Mouse (Mus musculus) embryonic facial prominence, embryonic 15.5 days (tissue): ENCODE results near the gene Triobp. TPM values are rescaled to one million over a fixed set of nuclear protein-coding genes. Genes with fewer than 3 reads are reported as not detected.
"Not testable (repeated sequence)": the region's sequence is repeated elsewhere in the genome, so short reads cannot be mapped to it uniquely, and the experiment has no call there.

Experiments
- ATAC-seq: fragments of 200-750 bp; cut with Nextera tagmentation; 2 replicates; pipeline ENCODE4 v1.8.0; 2017; ENCODE audit warnings: low read depth, moderate TSS enrichment; ENCODE audit not compliant: insufficient number of reproducible peaks, low FRiP score, low TSS enrichment
- H3K27ac ChIP-seq: fragments of 300-500 bp; sonication (generic); replicated peaks from 2 replicates; pipeline ENCODE4 v1.5.1; 2015; ENCODE audit warnings: mild to moderate bottlenecking, inconsistent platforms
- H3K27me3 ChIP-seq: fragments of 300-500 bp; sonication (generic); 2 replicates; pipeline ENCODE4 v1.6.1; 2015; ENCODE audit warnings: inconsistent platforms
- H3K36me3 ChIP-seq: fragments of 300-500 bp; sonication (generic); 2 replicates; pipeline ENCODE4 v1.6.1; 2015; ENCODE audit warnings: mild to moderate bottlenecking, inconsistent platforms
- H3K4me1 ChIP-seq: fragments of 300-500 bp; sonication (generic); 2 replicates; pipeline ENCODE4 v1.6.1; 2015; ENCODE audit warnings: inconsistent platforms
- H3K4me2 ChIP-seq: fragments of 300-500 bp; sonication (generic); replicated peaks from 2 replicates; pipeline ENCODE4 v1.6.1; 2015; ENCODE audit warnings: mild to moderate bottlenecking, inconsistent platforms
- H3K4me3 ChIP-seq: fragments of 300-500 bp; sonication (generic); replicated peaks from 2 replicates; pipeline ENCODE4 v1.5.1; 2015; ENCODE audit warnings: mild to moderate bottlenecking, inconsistent platforms
- H3K9ac ChIP-seq: fragments of 300-500 bp; sonication (generic); 2 replicates; pipeline ENCODE4 v1.6.1; 2015; ENCODE audit warnings: inconsistent platforms
- H3K9me3 ChIP-seq: fragments of 300-500 bp; sonication (generic); replicated peaks from 2 replicates; pipeline ENCODE4 v1.6.1; 2016; ENCODE audit warnings: inconsistent platforms
- WGBS: fragments of 180-500 bp; shearing (Covaris S2); methylation state at CpG from one replicate; pipeline ENCODE4 v1.1.7; 2015; 5-methylcytosine and 5-hydroxymethylcytosine counted together
- polyA plus RNA-seq: library from polyadenylated mRNA; unstranded; fragments of >200 nt; fragmentation: Nextera tagmentation; extraction: Ambion mirVana; gene quantifications from 2 replicates; pipeline ENCODE4 v1.2.1, GENCODE M21; 2015

Gene Triobp
- polyA plus RNA-seq, 1 experiment from 2014 or later = 61.4 TPM

- Histone ChIP-seq H3K27ac (peak overlapping the region; percentile 97), H3K9me3 (no peaks in the 10 kb centered on the region), H3K36me3 (no peaks in the 10 kb centered on the region), H3K4me2 (peak overlapping the region; percentile 97), H3K4me1 (peaks cover 32% of the 10 kb centered on the region), H3K27me3 (no peaks in the 10 kb centered on the region), H3K4me3 (peak overlapping the region; percentile 81), H3K9ac (peak overlapping the region; percentile 91; the same call in 1 of the 2 replicates)
- 45% methylated on average over 14 of the region's 14 CpGs for WGBS
- ATAC-seq = no peak
Measured at GRCm38 (mm10) chr15:79026511-79027290, 79.2 kb downstream of the Triobp start.

- Histone ChIP-seq H3K9me3 (no peaks in the 10 kb centered on the region), H3K27ac (peak overlapping the region; percentile 97), H3K4me2 (peak overlapping the region; percentile 97), H3K36me3 (no peaks in the 10 kb centered on the region), H3K4me1 (peaks cover 32% of the 10 kb centered on the region), H3K9ac (peak overlapping the region; percentile 91), H3K27me3 (no peaks in the 10 kb centered on the region), H3K4me3 (peak overlapping the region; percentile 81)
- WGBS = 4% methylated on average over 45 of the region's 46 CpGs
- ATAC-seq = no peak
Measured at GRCm38 (mm10) chr15:79027291-79028205, 80.0 kb downstream of the Triobp start.

- under 1% methylated on average over 56 of the region's 58 CpGs for WGBS
- Histone ChIP-seq H3K4me3 (peak within 1 kb of the TSS; percentile 81), H3K9me3 (no peaks in the 10 kb centered on the region), H3K27me3 (no peaks in the 10 kb centered on the region), H3K27ac (peak within 1 kb of the TSS; percentile 97), H3K4me2 (peak within 1 kb of the TSS; percentile 97), H3K9ac (peak within 1 kb of the TSS; percentile 91), H3K36me3 (no peaks in the 10 kb centered on the region), H3K4me1 (peaks cover 32% of the 10 kb centered on the region)
- peak; percentile 82 for ATAC-seq
Measured at GRCm38 (mm10) chr15:79028237-79028738, 80.8 kb downstream of the Triobp start, which contains the start of gene H1f0. H1f0 (plus strand) TSS chr15:79028450.

- 23% methylated on average over 16 of the region's 16 CpGs for WGBS
- Histone ChIP-seq H3K4me2 (peak overlapping the region; percentile 97), H3K9ac (peak overlapping the region; percentile 91), H3K27me3 (no peaks in the 10 kb centered on the region), H3K4me3 (peak overlapping the region; percentile 81), H3K27ac (peak overlapping the region; percentile 97), H3K9me3 (no peaks in the 10 kb centered on the region), H3K4me1 (peaks cover 32% of the 10 kb centered on the region), H3K36me3 (no peaks in the 10 kb centered on the region)
- ATAC-seq = no peak
Measured at GRCm38 (mm10) chr15:79028823-79029484, 81.4 kb downstream of the Triobp start.

GRCm38 (mm10) chr15:79029519-79030241, 82.2 kb downstream of the Triobp start:
- ATAC-seq = no peak
- H3K27me3 ChIP-seq = no peaks in the 10 kb centered on the region
- H3K9ac ChIP-seq = peak overlapping the region; percentile 91
- 6% methylated on average over 11 of the region's 11 CpGs for WGBS
- H3K4me3 ChIP-seq = peak overlapping the region; percentile 81
- no peaks in the 10 kb centered on the region for H3K9me3 ChIP-seq
- H3K36me3 ChIP-seq = 0 out of 2 replicates have a peak, but pooled peaks cover 3% of the 10 kb centered on the region
- peak overlapping the region; percentile 97 for H3K27ac ChIP-seq
- peak overlapping the region; percentile 97 for H3K4me2 ChIP-seq
- peaks cover 32% of the 10 kb centered on the region for H3K4me1 ChIP-seq

GRCm38 (mm10) chr15:79030551-79031435, 83.3 kb downstream of the Triobp start:
- ATAC-seq = peak; percentile 88
- peak overlapping the region; percentile 97 for H3K4me2 ChIP-seq
- peak overlapping the region; percentile 91 for H3K9ac ChIP-seq
- peaks cover 27% of the 10 kb centered on the region for H3K4me1 ChIP-seq
- peak overlapping the region; percentile 81 for H3K4me3 ChIP-seq
- H3K9me3 ChIP-seq = no peaks in the 10 kb centered on the region
- H3K27me3 ChIP-seq = no peaks in the 10 kb centered on the region
- H3K36me3 ChIP-seq = peaks cover 14% of the 10 kb centered on the region
- peak overlapping the region; percentile 97 for H3K27ac ChIP-seq
- 1% methylated on average over 52 of the region's 52 CpGs for WGBS

- peaks cover 24% of the 10 kb centered on the region for H3K36me3 ChIP-seq
- H3K27ac ChIP-seq, H3K4me2 ChIP-seq, H3K4me3 ChIP-seq, H3K9ac ChIP-seq, H3K9me3 ChIP-seq, ATAC-seq, H3K27me3 ChIP-seq: not testable (repeated sequence)
- 90% methylated on average over 5 of the region's 5 CpGs for WGBS
- peaks cover 17% of the 10 kb centered on the region for H3K4me1 ChIP-seq
Measured at GRCm38 (mm10) chr15:79031908-79032307, 84.4 kb downstream of the Triobp start.

GRCm38 (mm10) chr15:79037913-79038328, 90.4 kb downstream of the Triobp start:
- H3K36me3 ChIP-seq = peaks cover 30% of the 10 kb centered on the region
- no peak for ATAC-seq
- no peak overlapping the region for H3K27ac ChIP-seq
- no peak overlapping the region for H3K4me3 ChIP-seq
- WGBS = 12% methylated on average over 14 of the region's 14 CpGs
- peaks cover 39% of the 10 kb centered on the region for H3K4me1 ChIP-seq
- no peak overlapping the region for H3K9ac ChIP-seq
- peaks cover 28% of the 10 kb centered on the region for H3K27me3 ChIP-seq
- H3K4me2 ChIP-seq = 0 out of 2 replicates have a peak overlapping the region, but pooled peaks have one; percentile 17
- H3K9me3 ChIP-seq = no peaks in the 10 kb centered on the region

GRCm38 (mm10) chr15:79038331-79038730, 90.8 kb downstream of the Triobp start:
- 66% methylated on average over 10 of the region's 10 CpGs for WGBS
- no peak for ATAC-seq

More at GRCm38 (mm10) chr15:79038331-79038730, 90.8 kb downstream of the Triobp start:
- H3K27ac ChIP-seq = no peak overlapping the region
- H3K4me2 ChIP-seq = 0 out of 2 replicates have a peak overlapping the region, but pooled peaks have one; percentile 17
- no peaks in the 10 kb centered on the region for H3K9me3 ChIP-seq
- H3K9ac ChIP-seq = no peak overlapping the region
- peaks cover 33% of the 10 kb centered on the region for H3K27me3 ChIP-seq
- H3K4me1 ChIP-seq = peaks cover 43% of the 10 kb centered on the region
- peaks cover 30% of the 10 kb centered on the region for H3K36me3 ChIP-seq
- no peak overlapping the region for H3K4me3 ChIP-seq
